Mouse (Mus musculus) urinary bladder, adult 18-20 months (tissue): ENCODE results near the gene Olfr911-ps1.

ENCODE experiments used
- DNase-seq, 2 experiments: peaks; one replicate each; pipeline ENCODE4 v3.0.0; 2022; ENCODE audit warnings: low spot score in 2 of 2, mixed read lengths in 2 of 2

Gene Olfr911-ps1

GRCm38 (mm10) chr9:38521280-38521679 is at the start of gene Olfr911-ps1:
Gene Olfr911-ps1 (plus strand): TSS chr9:38521580.
- no peak for DNase-seq

GRCm38 (mm10) chr9:38486785-38487184 is 34.6 kb upstream of the Olfr911-ps1 start, which contains the start of gene Olfr906:
Gene Olfr906 (plus strand): TSS chr9:38487085.
- DNase-seq = no peak

- no peak for DNase-seq
Measured at GRCm38 (mm10) chr9:38495501-38495900, 25.9 kb upstream of the Olfr911-ps1 start, which contains the start of gene Olfr907. Gene Olfr907 (plus strand): TSS chr9:38495801.

GRCm38 (mm10) chr9:38512353-38512752 is 9.0 kb upstream of the Olfr911-ps1 start:
- DNase-seq = no peak

GRCm38 (mm10) chr9:38537549-38537948 is 16.2 kb downstream of the Olfr911-ps1 start, which contains the start of gene Olfr910:
Gene Olfr910 (plus strand): TSS chr9:38537849.
- DNase-seq = no peak
